Mouse (Mus musculus): ENCODE measurements around the gene Hnrnpc. TPM values are rescaled to one million over a fixed set of nuclear protein-coding genes. Genes with fewer than 3 reads are reported as not detected.

Hnrnpc gene
- polyA plus RNA-seq (2015; fragmentation: Illumina TruSeq; extraction: RNeasy Lipid Tissue Mini Kit (QIAGEN cat#74804); ENCODE audit: insufficient read depth, low read depth, low replicate concordance), result 41.8 TPM

DNA sequence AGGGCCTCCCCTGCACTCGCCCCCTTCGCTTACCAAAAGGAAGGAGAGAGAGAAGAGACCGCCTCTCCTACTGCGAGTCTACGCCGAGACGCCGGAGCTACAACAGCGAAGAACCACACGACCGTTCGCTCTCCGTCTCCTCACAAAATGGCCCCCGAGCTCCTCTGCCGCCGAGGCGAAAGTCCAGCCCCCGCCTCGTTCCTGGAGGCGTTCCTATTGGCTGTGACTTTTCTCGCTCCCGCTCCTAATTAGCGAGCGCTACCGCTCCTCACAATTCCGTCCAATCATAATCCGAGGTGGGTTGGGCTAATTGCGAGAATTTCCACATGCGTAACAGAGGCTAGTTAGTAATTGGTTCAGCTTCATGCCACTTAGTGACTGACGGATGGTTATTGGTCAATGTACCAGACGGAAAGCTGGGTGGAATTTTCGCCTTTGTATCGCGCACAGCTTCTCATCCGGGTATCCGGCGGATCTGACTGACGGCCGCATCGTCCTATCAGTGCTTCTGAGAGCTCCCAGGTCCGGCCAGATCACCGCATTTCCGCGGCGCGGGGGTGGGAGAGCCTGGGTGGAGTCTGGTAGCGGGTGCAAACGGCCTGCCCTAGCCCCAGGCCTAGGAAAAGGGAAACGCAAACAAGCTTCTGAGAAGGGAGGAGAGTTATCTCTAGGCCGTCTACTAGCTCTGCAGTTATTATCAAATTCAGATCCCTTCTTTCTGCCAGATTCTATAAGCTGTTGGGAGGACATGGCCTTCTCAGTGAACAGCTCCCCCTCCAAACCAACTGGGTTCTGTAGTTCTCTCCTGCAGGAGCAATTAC is at the start of gene Hnrnpc:
Gene Hnrnpc, minus strand, starts transcription at position 173 of the 821 bp plus-strand sequence.

DNA sequence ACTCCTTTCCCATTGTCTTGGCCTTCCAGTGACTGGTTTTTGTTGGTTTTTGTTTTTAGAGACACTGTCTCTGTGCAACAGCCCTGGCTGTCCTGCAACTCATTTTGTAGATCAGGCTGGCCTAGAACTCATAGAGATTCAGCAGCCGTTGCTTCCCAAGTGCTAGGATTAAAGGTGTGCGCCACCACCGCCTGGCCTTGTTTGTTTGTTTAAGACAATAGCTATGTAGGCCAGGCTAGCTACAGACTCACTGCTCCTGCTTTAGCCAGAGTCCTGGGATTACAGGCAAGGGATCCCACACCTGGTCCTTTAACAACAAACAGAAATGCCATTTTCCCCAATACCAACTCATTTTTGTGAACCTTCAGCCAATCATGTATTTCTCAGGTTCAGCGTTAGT is 6.5 kb upstream of the Hnrnpc start, which contains the start of gene Rpgrip1:
Gene Rpgrip1, plus strand, starts transcription at position 359 of the 400 bp plus-strand sequence.

GRCm38 (mm10) chr14:52042359-52042758 is 61.5 kb downstream of the Hnrnpc start, which contains the start of gene Olfr221:
TSS of gene Olfr221 (minus strand) at chr14:52042459.

Other genes starting within 250 kb of the Hnrnpc start
- gene Mettl17, start 219.2 kb downstream of the Hnrnpc start, polyA plus RNA-seq (2015; fragmentation: Illumina TruSeq; extraction: RNeasy Lipid Tissue Mini Kit (QIAGEN cat#74804); ENCODE audit: insufficient read depth, low read depth, low replicate concordance), result 14.3 TPM
- gene Slc39a2, start 211.1 kb downstream of the Hnrnpc start, polyA plus RNA-seq (2015; fragmentation: Illumina TruSeq; extraction: RNeasy Lipid Tissue Mini Kit (QIAGEN cat#74804); ENCODE audit: insufficient read depth, low read depth, low replicate concordance), result 1.00 TPM
- 19.1 TPM for gene Ndrg2, start 189.9 kb downstream of the Hnrnpc start, polyA plus RNA-seq (2015; fragmentation: Illumina TruSeq; extraction: RNeasy Lipid Tissue Mini Kit (QIAGEN cat#74804); ENCODE audit: insufficient read depth, low read depth, low replicate concordance)
- not detected for gene Tppp2, start 185.6 kb downstream of the Hnrnpc start, polyA plus RNA-seq (2015; fragmentation: Illumina TruSeq; extraction: RNeasy Lipid Tissue Mini Kit (QIAGEN cat#74804); ENCODE audit: insufficient read depth, low read depth, low replicate concordance)
- not detected for gene Rnase13, start 181.3 kb downstream of the Hnrnpc start, polyA plus RNA-seq (2015; fragmentation: Illumina TruSeq; extraction: RNeasy Lipid Tissue Mini Kit (QIAGEN cat#74804); ENCODE audit: insufficient read depth, low read depth, low replicate concordance)
- gene Arhgef40, start 119.3 kb downstream of the Hnrnpc start, polyA plus RNA-seq (2015; fragmentation: Illumina TruSeq; extraction: RNeasy Lipid Tissue Mini Kit (QIAGEN cat#74804); ENCODE audit: insufficient read depth, low read depth, low replicate concordance), result 17.2 TPM
- not detected for gene Tmem253, start 88.4 kb downstream of the Hnrnpc start, polyA plus RNA-seq (2015; fragmentation: Illumina TruSeq; extraction: RNeasy Lipid Tissue Mini Kit (QIAGEN cat#74804); ENCODE audit: insufficient read depth, low read depth, low replicate concordance)
- 9.1 TPM for gene Zfp219, start 83.3 kb downstream of the Hnrnpc start, polyA plus RNA-seq (2015; fragmentation: Illumina TruSeq; extraction: RNeasy Lipid Tissue Mini Kit (QIAGEN cat#74804); ENCODE audit: insufficient read depth, low read depth, low replicate concordance)
- not detected for gene Olfr221, start 61.6 kb downstream of the Hnrnpc start, polyA plus RNA-seq (2015; fragmentation: Illumina TruSeq; extraction: RNeasy Lipid Tissue Mini Kit (QIAGEN cat#74804); ENCODE audit: insufficient read depth, low read depth, low replicate concordance)
- gene Rpgrip1, start 6.7 kb upstream of the Hnrnpc start, polyA plus RNA-seq (2015; fragmentation: Illumina TruSeq; extraction: RNeasy Lipid Tissue Mini Kit (QIAGEN cat#74804); ENCODE audit: insufficient read depth, low read depth, low replicate concordance), result 8.4 TPM
- 8.1 TPM for gene Supt16, start 93.4 kb upstream of the Hnrnpc start, polyA plus RNA-seq (2015; fragmentation: Illumina TruSeq; extraction: RNeasy Lipid Tissue Mini Kit (QIAGEN cat#74804); ENCODE audit: insufficient read depth, low read depth, low replicate concordance)
- gene Chd8, start 153.8 kb upstream of the Hnrnpc start, polyA plus RNA-seq (2015; fragmentation: Illumina TruSeq; extraction: RNeasy Lipid Tissue Mini Kit (QIAGEN cat#74804); ENCODE audit: insufficient read depth, low read depth, low replicate concordance), result 13.8 TPM
- gene Tox4, start 175.1 kb upstream of the Hnrnpc start, polyA plus RNA-seq (2015; fragmentation: Illumina TruSeq; extraction: RNeasy Lipid Tissue Mini Kit (QIAGEN cat#74804); ENCODE audit: insufficient read depth, low read depth, low replicate concordance), result 5.0 TPM
- gene Rab2b, start 175.5 kb upstream of the Hnrnpc start, polyA plus RNA-seq (2015; fragmentation: Illumina TruSeq; extraction: RNeasy Lipid Tissue Mini Kit (QIAGEN cat#74804); ENCODE audit: insufficient read depth, low read depth, low replicate concordance), result 3.7 TPM
- 17.2 TPM for gene Mettl3, start 201.1 kb upstream of the Hnrnpc start, polyA plus RNA-seq (2015; fragmentation: Illumina TruSeq; extraction: RNeasy Lipid Tissue Mini Kit (QIAGEN cat#74804); ENCODE audit: insufficient read depth, low read depth, low replicate concordance)
- 1.2 TPM for gene Sall2, start 224.7 kb upstream of the Hnrnpc start, polyA plus RNA-seq (2015; fragmentation: Illumina TruSeq; extraction: RNeasy Lipid Tissue Mini Kit (QIAGEN cat#74804); ENCODE audit: insufficient read depth, low read depth, low replicate concordance)